Mouse (Mus musculus) forebrain, embryonic 10.5 days (tissue): ENCODE results near the gene Gfer. TPM values are rescaled to one million over a fixed set of nuclear protein-coding genes. Genes with fewer than 3 reads are reported as not detected.
A peak's percentile ranks its signal among the peaks of the same experiment; 100 is the strongest.
"Not testable (repeated sequence)": the region's sequence is repeated elsewhere in the genome, so short reads cannot be mapped to it uniquely, and the experiment has no call there.

Experiments
- DNase-seq: peaks from one replicate; pipeline ENCODE4 v3.0.0-alpha.2; 2017; ENCODE audit warnings: low spot score; ENCODE audit errors: extremely low spot score
- H3K27ac ChIP-seq: fragments of 300-500 bp; sonication (generic); 2 replicates; pipeline ENCODE4 v1.5.1; 2016; ENCODE audit warnings: mild to moderate bottlenecking
- H3K27me3 ChIP-seq: fragments of 300-500 bp; sonication (generic); 2 replicates; pipeline ENCODE4 v1.6.1; 2016; ENCODE audit warnings: mild to moderate bottlenecking; ENCODE audit not compliant: poor library complexity, severe bottlenecking
- H3K36me3 ChIP-seq: fragments of 300-500 bp; sonication (generic); replicated peaks from 2 replicates; pipeline ENCODE4 v1.6.1; 2016; ENCODE audit warnings: mild to moderate bottlenecking, moderate library complexity
- H3K4me1 ChIP-seq: fragments of 300-500 bp; sonication (generic); 2 replicates; pipeline ENCODE4 v1.6.1; 2016
- H3K4me3 ChIP-seq: fragments of 300-500 bp; sonication (generic); 2 replicates; pipeline ENCODE4 v1.5.1; 2016; ENCODE audit warnings: mild to moderate bottlenecking, moderate library complexity
- H3K9me3 ChIP-seq: fragments of 300-500 bp; sonication (generic); 2 replicates; pipeline ENCODE4 v1.6.1; 2016; ENCODE audit warnings: mild to moderate bottlenecking, moderate library complexity
- WGBS: fragments of 180-500 bp; shearing (Covaris S2); methylation state at CpG from one replicate; pipeline ENCODE4 v1.1.7; 2016; 5-methylcytosine and 5-hydroxymethylcytosine counted together
- polyA plus RNA-seq: library from polyadenylated mRNA; unstranded; fragments of >200 nt; fragmentation: Nextera tagmentation; extraction: Ambion mirVana; gene quantifications from 2 replicates; pipeline ENCODE4 v1.2.1, GENCODE M21; 2016

The Gfer gene
- polyA plus RNA-seq, 1 experiment from 2014 or later, result 57.7 TPM

DNA sequence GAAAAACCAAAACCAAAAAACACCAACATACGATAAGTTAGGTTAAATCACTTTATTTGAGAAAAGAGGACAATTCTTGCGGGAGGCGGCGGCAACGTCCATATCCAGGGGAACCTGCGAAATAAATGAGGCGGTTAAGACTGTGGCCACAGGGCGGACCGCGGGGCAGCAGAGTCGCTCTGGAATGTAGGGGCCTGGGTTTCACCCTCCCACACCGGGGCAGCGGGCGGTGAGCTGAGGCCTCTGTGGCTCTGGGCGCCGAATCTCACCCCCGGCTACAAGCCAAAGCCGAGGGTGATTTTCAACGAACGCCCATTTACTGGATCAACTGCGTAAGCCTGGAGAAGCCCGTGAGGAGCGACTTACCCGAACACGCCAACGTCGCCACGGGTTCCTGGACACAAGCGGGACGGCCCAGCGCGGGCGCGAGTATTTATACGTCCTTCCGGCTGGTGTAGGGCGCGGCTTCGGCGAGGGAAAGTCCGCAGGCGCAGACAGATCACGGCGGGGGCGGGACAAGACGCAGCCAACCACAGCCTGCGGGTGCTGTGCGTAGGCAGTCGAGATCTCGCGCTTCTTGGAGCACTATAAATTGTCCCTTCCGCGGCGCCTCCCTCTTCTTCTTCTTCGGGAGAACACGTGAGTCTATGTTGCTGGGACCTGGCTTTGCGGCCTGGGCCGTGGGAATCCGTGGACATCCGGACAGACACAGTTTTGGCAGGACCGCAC lies 23.7 kb upstream of the Gfer start:
- H3K27ac ChIP-seq, result peak overlapping the region; percentile 93
- peaks cover 51% of the 10 kb centered on the region for H3K4me1 ChIP-seq
- no peaks in the 10 kb centered on the region for H3K9me3 ChIP-seq
- under 1% methylated on average over 61 of the region's 61 CpGs for WGBS
- peak overlapping the region; percentile 91 for H3K4me3 ChIP-seq
- H3K36me3 ChIP-seq, result peaks cover 63% of the 10 kb centered on the region
- peak; percentile 99 for DNase-seq
- no peaks in the 10 kb centered on the region for H3K27me3 ChIP-seq

DNA sequence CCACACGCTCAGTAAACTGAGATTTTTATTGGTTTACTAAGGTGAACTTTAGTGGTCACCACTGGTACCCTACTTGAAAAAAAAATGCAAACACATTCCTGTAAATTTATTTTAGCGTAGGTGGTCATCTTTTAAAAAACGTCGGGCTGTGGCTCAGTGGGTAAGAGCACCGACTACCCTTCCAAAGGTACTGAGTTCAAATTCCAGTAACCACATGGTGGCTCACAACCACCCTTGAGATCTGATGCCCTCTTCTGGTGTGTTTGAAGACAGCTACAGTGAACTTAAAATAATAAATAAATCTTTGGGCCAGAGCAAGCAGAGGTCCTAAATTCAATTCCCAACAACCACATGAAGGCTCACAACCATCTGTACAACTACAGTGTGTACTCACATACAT lies 23.0 kb upstream of the Gfer start:
- WGBS, result 63% methylated on average over 5 of the region's 5 CpGs
- Histone ChIP-seq H3K4me3 (peak overlapping the region; percentile 91), H3K27ac (peak overlapping the region; percentile 93), H3K4me1 (peaks cover 47% of the 10 kb centered on the region), H3K36me3 (peaks cover 63% of the 10 kb centered on the region)
- H3K27me3 ChIP-seq, H3K9me3 ChIP-seq, DNase-seq: not testable (repeated sequence)

DNA sequence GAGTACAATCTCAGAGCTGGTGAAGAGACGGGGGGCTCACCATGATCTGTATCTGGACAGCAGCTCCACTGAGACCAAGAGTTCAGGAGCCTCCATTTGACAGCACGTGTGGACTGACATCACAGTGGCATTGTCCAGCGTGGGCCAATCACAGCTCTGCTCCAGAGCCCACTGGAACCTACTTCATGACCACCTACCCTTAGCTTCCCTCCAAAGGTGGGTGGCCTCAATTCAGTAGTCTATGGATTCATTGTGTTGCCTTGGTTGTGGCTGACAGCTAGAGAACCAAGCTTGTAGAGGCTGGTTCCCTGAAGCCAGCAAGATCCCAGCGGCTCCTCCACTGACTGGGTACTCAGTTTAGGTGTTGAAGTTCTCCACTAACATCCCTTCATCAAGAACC lies 22.0 kb upstream of the Gfer start, which contains the start of the genes Rnf151 and Rps2:
TSS of gene Rnf151 (minus strand) at position 121 of the 400 bp plus-strand sequence.
TSS of gene Rps2 (plus strand) at position 174 of the 400 bp plus-strand sequence.
- Histone ChIP-seq H3K4me1 (peaks cover 38% of the 10 kb centered on the region), H3K4me3 (peak within 1 kb of the TSS; percentile 91), H3K36me3 (peaks cover 63% of the 10 kb centered on the region), H3K27me3 (no peaks in the 10 kb centered on the region), H3K27ac (peak within 1 kb of the TSS; percentile 93), H3K9me3 (no peaks in the 10 kb centered on the region)
- 72% methylated on average over 4 of the region's 4 CpGs for WGBS
- no peak for DNase-seq

DNA sequence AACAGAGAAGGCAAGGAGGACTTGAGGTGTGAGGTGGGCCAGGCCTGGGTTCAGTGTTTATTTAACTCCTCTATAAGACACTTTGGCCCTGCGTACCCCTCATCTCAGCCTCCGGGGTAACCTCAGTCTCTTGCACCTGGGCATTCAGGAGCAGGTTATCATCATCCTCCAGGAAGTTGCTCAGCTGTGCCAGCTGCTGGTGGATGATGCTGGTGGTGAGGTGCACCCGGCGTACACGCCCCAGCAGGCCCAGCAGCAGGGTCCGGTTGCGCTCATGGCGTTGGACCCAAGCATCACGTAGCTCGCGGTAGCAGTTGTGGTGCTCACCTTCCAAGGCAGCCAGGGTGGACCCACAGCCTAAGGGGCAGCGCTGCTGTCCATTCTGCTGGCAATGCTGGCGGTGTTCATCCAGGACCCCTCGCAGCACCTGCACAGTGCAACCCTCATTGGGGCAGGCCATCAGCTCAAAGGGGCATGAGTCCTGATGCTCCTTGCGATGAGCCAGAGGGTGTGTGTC lies 20.3 kb upstream of the Gfer start:
- Histone ChIP-seq H3K4me1 (peaks cover 21% of the 10 kb centered on the region), H3K27me3 (no peaks in the 10 kb centered on the region), H3K9me3 (no peaks in the 10 kb centered on the region), H3K27ac (no peak overlapping the region), H3K36me3 (peaks cover 48% of the 10 kb centered on the region), H3K4me3 (0 out of 2 replicates have a peak overlapping the region, but pooled peaks have one; percentile 12)
- WGBS, result 95% methylated on average over 15 of the region's 15 CpGs
- no peak for DNase-seq

DNA sequence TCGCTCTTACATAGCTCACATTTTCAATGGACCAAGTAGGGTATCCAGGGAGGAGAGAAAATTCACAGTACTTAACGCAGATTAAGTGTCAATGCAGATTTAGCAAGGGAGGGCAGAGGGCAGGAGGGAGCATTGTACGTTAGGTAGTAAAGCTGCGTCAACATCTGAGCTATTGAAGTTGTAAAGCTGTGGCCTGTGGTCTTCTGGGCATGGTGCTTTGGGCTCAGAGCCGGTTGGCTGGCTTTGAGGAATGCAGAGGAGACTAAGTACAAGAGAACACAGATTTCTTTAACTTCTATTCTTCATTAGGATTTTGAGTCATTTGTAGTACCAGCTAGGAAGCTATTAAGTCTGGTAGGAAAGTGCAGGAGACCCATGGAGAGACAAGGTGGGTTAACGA lies 19.6 kb upstream of the Gfer start:
- 50% methylated on average over 6 of the region's 6 CpGs for whole genome bisulfite sequencing
- no peak overlapping the region for H3K27ac ChIP-seq
- H3K27me3 ChIP-seq, result no peaks in the 10 kb centered on the region
- H3K9me3 ChIP-seq, result no peaks in the 10 kb centered on the region
- DNase-seq, result no peak
- peaks cover 42% of the 10 kb centered on the region for H3K36me3 ChIP-seq
- H3K4me1 ChIP-seq, result peaks cover 17% of the 10 kb centered on the region
- no peak overlapping the region for H3K4me3 ChIP-seq

DNA sequence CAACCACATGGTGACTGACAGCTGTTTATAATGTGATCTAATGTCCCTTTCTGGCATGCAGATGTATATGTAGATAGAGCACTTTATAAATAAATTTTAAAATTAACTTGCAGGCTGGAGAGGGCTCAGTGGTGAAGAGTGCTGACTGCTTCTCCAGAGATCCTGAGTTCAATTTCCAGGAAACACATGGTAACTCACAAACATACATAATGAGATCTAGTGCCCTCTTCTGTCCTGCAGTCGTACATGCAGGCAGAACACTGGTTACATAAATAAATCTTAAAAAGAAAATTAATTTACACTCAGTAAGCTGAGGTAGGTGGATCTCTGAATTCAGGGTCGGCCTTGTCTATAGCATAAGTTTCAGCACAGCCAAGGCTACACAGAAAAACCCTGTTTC lies 12.7 kb upstream of the Gfer start:
- peaks cover 19% of the 10 kb centered on the region for H3K4me1 ChIP-seq
- H3K27ac ChIP-seq, result no peak overlapping the region
- H3K36me3 ChIP-seq, result peaks cover 23% of the 10 kb centered on the region
- H3K9me3 ChIP-seq, result no peaks in the 10 kb centered on the region
- H3K27me3 ChIP-seq, result no peaks in the 10 kb centered on the region
- WGBS, result 36% methylated on average over 2 of the region's 2 CpGs
- no peak for DNase-seq
- H3K4me3 ChIP-seq, result no peak overlapping the region

DNA sequence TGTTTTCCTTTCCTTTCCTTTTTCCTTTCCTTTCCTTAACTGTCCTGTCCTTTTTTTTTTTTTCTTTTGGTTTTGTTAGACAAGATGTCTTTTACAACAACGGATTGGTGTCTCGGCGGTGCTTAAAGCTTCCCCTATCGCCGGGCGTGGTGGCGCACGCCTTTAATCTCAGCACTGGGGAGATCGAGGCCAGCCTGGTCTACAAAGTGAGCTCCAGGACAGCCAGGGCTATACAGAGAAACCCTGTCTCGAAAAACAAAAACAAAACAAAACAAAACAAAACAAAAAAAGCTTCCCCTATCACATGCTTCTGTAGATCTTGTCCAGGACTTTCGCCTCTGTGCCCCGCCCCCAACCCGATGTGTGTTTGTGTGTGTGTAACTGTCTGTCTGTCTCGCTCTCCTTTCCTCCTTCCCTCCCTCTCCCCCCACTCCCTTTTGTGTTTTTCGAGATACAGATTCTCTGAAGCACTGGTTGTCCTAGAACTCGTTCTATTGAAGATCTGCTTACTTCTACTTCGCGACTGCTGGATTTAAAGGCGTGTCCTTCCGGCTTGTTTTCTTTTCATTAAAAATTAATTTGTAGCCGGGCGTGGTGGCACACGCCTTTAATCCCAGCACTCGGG lies 12.0 kb upstream of the Gfer start:
- peaks cover 29% of the 10 kb centered on the region for H3K36me3 ChIP-seq
- peaks cover 19% of the 10 kb centered on the region for H3K4me1 ChIP-seq
- peak overlapping the region; percentile 92 for H3K4me3 ChIP-seq
- no peaks in the 10 kb centered on the region for H3K27me3 ChIP-seq
- DNase-seq, result no peak
- 7% methylated on average over 24 of the region's 24 CpGs for WGBS
- no peaks in the 10 kb centered on the region for H3K9me3 ChIP-seq
- peak overlapping the region; percentile 90 for H3K27ac ChIP-seq

DNA sequence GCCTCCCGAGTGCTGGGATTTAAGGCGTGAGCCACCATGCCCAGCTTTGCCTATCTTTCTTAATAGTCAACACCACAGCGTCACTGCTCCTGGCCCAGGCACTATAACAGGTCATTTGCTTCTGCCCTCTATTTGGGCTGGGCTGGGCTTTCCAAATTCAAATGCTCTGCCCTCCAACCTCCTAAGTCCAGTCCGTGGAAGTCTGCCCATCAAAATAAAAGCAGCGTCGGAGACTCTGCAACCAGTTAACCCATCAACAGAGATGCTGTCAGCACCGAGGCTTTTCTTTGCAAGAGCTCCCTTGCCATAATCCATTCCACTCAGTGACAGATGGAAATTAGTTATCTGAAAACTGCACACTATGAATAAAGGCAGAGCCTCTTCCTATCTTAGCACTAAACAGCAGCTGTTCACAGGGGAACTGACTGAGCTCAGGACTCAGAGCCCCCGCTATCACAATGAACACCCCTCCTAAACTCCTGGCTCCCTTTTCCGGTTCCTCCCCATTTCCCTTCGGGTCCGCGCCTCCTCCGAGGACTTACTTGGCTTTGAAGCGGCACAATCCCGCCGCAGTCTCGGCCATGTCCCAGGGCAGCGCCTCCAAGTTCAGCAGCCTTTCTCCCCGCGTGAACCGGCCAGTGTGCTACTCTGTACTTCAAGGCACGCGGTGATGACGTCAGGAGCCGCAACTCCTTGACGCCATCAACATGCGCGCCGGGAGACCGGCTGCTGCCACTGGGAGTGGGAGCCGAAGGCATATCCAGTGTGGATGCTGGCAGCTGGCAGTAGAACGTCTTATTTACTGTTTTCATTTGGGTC lies 11.2 kb upstream of the Gfer start, which contains the start of gene Tbl3:
TSS of gene Tbl3 (minus strand) at position 679 of the 819 bp plus-strand sequence.
- DNase-seq, result peak; percentile 94
- H3K4me3 ChIP-seq, result peak within 1 kb of the TSS; percentile 92
- 5% methylated on average over 32 of the region's 32 CpGs for WGBS
- H3K4me1 ChIP-seq, result peaks cover 19% of the 10 kb centered on the region
- H3K27ac ChIP-seq, result peak within 1 kb of the TSS; percentile 90
- peaks cover 36% of the 10 kb centered on the region for H3K36me3 ChIP-seq
- H3K27me3 ChIP-seq, result no peaks in the 10 kb centered on the region
- H3K9me3 ChIP-seq, result no peaks in the 10 kb centered on the region

DNA sequence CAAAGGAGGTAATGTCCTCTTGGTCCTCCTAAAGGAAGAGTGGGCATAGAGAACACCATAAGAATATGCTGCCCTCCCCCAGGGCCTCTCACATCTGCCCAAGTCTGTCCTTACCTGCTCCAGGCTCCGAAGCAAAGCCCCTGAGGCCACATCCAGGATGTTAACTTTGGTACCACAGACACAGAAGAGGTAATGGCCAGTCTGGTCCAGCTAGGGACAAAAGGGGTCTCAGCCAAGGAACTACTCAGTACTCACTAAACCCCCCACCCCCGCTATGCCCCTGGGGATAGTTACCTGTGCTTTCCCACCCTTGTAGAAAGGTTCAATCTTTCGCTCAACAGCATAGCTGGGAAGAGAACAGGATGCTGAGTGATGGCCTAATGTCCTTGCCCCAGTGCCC lies 9.9 kb upstream of the Gfer start:
- Histone ChIP-seq H3K27ac (no peak overlapping the region), H3K27me3 (no peaks in the 10 kb centered on the region), H3K4me3 (peak overlapping the region; percentile 92), H3K36me3 (peaks cover 50% of the 10 kb centered on the region), H3K4me1 (peaks cover 19% of the 10 kb centered on the region), H3K9me3 (no peaks in the 10 kb centered on the region)
- WGBS, result 95% methylated on average over 3 of the region's 3 CpGs
- DNase-seq, result no peak

DNA sequence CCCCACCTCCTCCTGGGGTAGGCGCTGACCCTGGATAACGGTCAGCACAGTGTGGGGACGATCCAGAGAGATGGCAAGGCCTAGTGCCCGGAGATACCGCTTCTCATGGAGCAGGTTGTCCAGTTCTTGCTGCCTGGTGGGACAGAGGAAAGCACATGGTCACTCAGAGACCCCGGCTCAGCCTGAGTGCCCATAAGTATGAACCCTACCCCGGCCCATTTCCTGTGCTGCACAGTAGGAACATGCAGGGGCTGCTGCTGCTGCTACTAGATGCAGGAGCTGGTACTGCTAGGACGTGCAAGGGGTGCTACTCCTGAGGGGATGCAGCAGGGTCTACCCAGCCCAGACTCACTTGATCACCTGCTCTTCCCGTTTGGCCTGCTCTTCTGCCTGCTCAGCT lies 5.3 kb upstream of the Gfer start:
- Histone ChIP-seq H3K4me1 (peaks cover 32% of the 10 kb centered on the region), H3K36me3 (peaks cover 66% of the 10 kb centered on the region), H3K27ac (no peak overlapping the region), H3K4me3 (0 out of 2 replicates have a peak overlapping the region, but pooled peaks have one; percentile 3), H3K27me3 (0 out of 2 replicates have a peak, but pooled peaks cover 6% of the 10 kb centered on the region), H3K9me3 (no peaks in the 10 kb centered on the region)
- 90% methylated on average over 9 of the region's 9 CpGs for WGBS
- DNase-seq, result no peak

DNA sequence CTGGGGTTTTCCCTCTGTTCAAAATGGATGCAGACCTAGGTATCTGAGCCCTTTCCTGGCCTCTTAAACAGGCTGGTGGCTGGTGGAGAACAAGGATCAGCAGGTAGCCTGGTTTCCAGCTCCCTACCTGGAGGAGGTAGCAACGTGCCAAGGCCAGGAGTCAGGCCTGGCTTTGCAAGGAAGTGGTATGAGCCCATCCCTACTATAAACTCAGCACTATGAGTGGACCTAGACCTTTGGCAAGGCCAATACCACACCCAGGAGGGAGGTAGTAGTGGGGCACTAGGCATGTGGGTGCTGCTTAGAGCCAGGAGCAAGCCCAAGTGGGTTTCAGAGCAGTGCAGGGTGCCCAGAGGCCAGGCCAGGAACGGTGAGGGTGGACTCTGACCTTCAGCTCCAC lies 3.5 kb upstream of the Gfer start:
- Histone ChIP-seq H3K4me3 (no peak overlapping the region), H3K36me3 (peaks cover 52% of the 10 kb centered on the region)
- 79% methylated on average over 2 of the region's 2 CpGs for WGBS

DNA sequence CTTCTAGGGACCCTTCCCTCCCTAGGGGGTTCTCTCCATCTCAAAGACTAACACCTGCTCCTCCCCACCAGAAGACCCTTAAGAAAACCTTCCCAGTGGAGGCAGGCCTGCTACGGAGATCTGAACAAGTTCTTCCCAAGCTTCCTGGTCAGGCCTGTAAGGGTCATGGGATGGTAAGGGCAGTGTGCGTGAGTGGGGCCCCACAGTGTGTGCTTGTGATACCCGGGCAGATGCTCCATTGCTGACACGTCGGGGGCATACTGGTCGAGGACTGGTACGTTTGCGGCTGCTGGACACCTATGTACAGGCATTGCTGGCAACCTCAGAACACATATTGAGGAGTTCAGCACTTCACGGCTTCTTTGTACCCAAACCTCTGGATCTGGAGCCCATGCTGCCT lies 2.8 kb upstream of the Gfer start:
- Histone ChIP-seq H3K4me1 (peaks cover 41% of the 10 kb centered on the region), H3K4me3 (no peak overlapping the region; the same call in 1 of the 2 replicates), H3K9me3 (no peaks in the 10 kb centered on the region), H3K27me3 (0 out of 2 replicates have a peak, but pooled peaks cover 6% of the 10 kb centered on the region), H3K36me3 (peaks cover 50% of the 10 kb centered on the region), H3K27ac (0 out of 2 replicates have a peak overlapping the region, but pooled peaks have one; percentile 13)
- no peak for DNase-seq
- 70% methylated on average over 9 of the region's 9 CpGs for WGBS

More for the DNA sequence above, 3.5 kb upstream of the Gfer start:
- Histone ChIP-seq H3K9me3 (no peaks in the 10 kb centered on the region), H3K4me1 (peaks cover 36% of the 10 kb centered on the region), H3K27me3 (0 out of 2 replicates have a peak, but pooled peaks cover 6% of the 10 kb centered on the region), H3K27ac (no peak overlapping the region)
- DNase-seq, result no peak
